Mouse (Mus musculus): ENCODE measurements at regions not wholly inside any gene's neighbourhood (a gene's known extent, or its start where the extent isn't known, plus 50 kb on each side); places are given as distances from the start of the nearest gene placed in this dataset.
A peak's percentile ranks its signal among the peaks of the same experiment; 100 is the strongest.

DNA sequence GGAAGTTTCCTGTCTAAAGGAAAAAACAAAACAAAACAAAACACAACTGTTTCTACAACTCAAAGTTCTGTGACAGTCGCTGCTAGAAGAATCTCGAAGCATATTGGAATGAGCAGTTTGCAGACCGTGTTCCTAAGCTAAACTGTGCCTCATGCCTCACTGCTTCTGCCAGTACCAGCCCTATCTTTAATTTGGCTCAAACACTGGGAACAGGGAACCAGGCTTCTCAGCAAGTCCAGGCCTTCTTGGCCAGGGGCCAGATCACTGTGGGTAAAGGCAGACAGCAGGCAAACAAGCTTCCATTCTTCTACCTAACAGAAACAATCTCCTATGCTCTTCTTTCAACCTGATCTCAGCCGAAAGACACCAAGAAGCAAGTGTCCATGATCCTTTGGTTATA, 56.5 kb downstream of the Tmsb4x start:
- no peaks in the 10 kb centered on the region for H3K36me3 ChIP-seq (ENCODE audit: control insufficient read depth, insufficient read depth, low read length)
- peak; percentile 72; the same call in 1 of the 2 replicates for ATAC-seq
- WGBS: 64% methylated on average over 4 of the region's 4 CpGs
- H3K9me3 ChIP-seq (replicated peaks; ENCODE audit: control insufficient read depth, low read length): no peaks in the 10 kb centered on the region
- no peak overlapping the region for H3K4me2 ChIP-seq (ENCODE audit: low read length)
- DNase-seq (ENCODE audit: low spot score): peak; percentile 67
- 0 out of 2 replicates have a peak overlapping the region, but pooled peaks have one; percentile 7 for H3K27ac ChIP-seq (ENCODE audit: low read depth, low read length)
- no peak overlapping the region for H3K9ac ChIP-seq (ENCODE audit: low read length)
- no peaks in the 10 kb centered on the region for H3K4me1 ChIP-seq (ENCODE audit: control insufficient read depth, insufficient read depth, low read length)
- no peak overlapping the region for H3K4me3 ChIP-seq (ENCODE audit: low read depth, low read length)
- H3K27me3 ChIP-seq (replicated peaks; ENCODE audit: control insufficient read depth, insufficient read depth, low read length): no peaks in the 10 kb centered on the region

DNA sequence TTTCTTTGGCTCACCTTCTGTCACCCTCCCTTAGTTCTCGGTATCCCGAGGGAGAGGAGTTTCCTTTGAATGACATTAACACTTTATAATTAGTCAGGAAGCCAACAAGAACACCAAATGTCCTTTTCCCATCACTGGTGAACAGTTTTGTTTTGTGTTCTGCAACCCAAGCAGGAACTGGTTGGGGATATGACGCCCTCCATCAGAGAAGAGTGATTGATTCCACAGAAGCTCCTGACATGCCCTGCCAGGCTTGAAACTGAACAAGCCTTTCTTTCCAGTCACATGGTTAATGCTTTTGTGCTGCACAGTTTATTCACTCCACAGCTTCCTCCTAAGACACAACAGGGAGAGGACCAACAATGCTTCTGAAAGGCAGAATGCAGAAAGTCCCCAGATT, 57.8 kb downstream of the Tmsb4x start:
- Histone ChIP-seq H3K36me3 (ENCODE audit: control insufficient read depth, insufficient read depth, low read length) (no peaks in the 10 kb centered on the region), H3K9me3 (replicated peaks; ENCODE audit: control insufficient read depth, low read length) (no peaks in the 10 kb centered on the region), H3K27ac (ENCODE audit: low read depth, low read length) (no peak overlapping the region), H3K4me2 (ENCODE audit: low read length) (no peak overlapping the region), H3K4me1 (ENCODE audit: control insufficient read depth, insufficient read depth, low read length) (no peaks in the 10 kb centered on the region), H3K4me3 (ENCODE audit: low read depth, low read length) (no peak overlapping the region), H3K9ac (ENCODE audit: low read length) (no peak overlapping the region), H3K27me3 (replicated peaks; ENCODE audit: control insufficient read depth, insufficient read depth, low read length) (no peaks in the 10 kb centered on the region)
- WGBS: 47% methylated on average over 3 of the region's 3 CpGs
- ATAC-seq (no peak), DNase-seq (ENCODE audit: low spot score) (no peak)

DNA sequence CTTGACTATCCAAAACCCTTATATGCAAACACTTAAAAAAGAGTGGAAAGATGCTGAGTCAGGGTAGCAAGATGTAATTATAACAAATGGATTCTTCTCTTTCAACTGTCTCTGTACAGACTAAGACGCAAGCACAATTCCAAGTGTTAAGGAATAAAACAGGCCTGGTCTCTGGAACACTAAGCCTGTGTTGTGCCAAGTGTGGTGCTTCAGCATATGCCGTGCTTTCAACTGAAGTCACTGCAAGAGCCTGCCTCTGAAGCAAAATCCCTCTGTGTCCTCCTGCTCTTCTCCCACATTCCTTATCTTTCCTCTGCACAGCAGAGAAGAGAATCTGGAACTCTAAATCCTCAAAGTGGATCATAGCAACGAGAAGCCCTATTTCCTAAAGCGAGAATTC, 59.7 kb downstream of the Tmsb4x start:
- no peak for ATAC-seq
- H3K27me3 ChIP-seq (replicated peaks; ENCODE audit: control insufficient read depth, insufficient read depth, low read length): 0 out of 2 replicates have a peak, but pooled peaks cover under 1% of the 10 kb centered on the region

DNA sequence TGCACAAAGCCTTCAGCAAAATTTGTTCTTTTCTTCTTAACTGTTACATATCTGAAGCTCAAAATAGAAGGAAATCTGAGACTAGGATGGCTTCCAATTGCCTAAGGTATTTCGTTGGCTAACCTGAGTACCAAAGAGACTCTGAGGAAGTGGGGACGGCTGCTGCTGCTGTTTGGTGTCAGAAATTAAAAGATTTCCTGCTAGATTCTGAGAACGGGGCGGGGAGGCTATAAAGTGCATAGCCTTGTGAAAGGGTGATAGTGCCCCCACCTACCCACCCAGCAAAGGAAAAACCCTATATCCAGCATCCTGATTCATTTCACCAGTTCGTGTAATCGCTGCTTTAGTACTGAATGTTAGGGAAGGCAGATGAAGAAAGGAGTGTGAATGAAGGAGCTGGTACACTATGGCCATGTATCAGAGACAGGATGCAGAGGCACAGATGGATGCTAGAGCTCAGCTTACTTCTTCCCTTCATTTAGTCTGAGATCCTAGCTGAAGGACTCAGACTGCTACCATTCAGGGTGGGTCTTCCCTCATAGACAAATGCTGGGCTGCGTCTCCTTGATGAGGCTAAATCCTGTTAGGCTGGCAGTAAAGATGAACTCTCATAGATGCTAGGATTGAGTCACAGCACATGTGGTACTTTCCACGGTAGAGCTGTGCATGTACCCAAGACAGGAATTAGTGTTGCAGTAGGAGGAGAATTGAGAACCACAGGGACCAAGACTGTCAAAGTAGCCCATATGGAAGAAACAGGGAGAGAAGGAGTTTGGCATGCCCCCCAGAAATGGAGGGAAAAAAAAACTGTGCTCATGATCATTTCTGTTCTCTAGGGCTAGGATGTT, 62.4 kb downstream of the Tmsb4x start:
- Histone ChIP-seq H3K4me1 (ENCODE audit: control insufficient read depth, insufficient read depth, low read length) (no peaks in the 10 kb centered on the region), H3K9me3 (replicated peaks; ENCODE audit: control insufficient read depth, low read length) (no peaks in the 10 kb centered on the region), H3K27me3 (replicated peaks; ENCODE audit: control insufficient read depth, insufficient read depth, low read length) (0 out of 2 replicates have a peak, but pooled peaks cover 2% of the 10 kb centered on the region), H3K9ac (ENCODE audit: low read length) (no peak overlapping the region), H3K36me3 (ENCODE audit: control insufficient read depth, insufficient read depth, low read length) (no peaks in the 10 kb centered on the region), H3K27ac (ENCODE audit: low read depth, low read length) (no peak overlapping the region), H3K4me2 (ENCODE audit: low read length) (no peak overlapping the region), H3K4me3 (ENCODE audit: low read depth, low read length) (no peak overlapping the region)
- no peak for ATAC-seq
- no peak for DNase-seq (ENCODE audit: low spot score)
- WGBS: 89% methylated on average over 8 of the region's 8 CpGs

More for the DNA sequence above, 59.7 kb downstream of the Tmsb4x start:
- Histone ChIP-seq H3K9ac (ENCODE audit: low read length) (no peak overlapping the region), H3K4me2 (ENCODE audit: low read length) (no peak overlapping the region), H3K9me3 (replicated peaks; ENCODE audit: control insufficient read depth, low read length) (no peaks in the 10 kb centered on the region), H3K27ac (ENCODE audit: low read depth, low read length) (no peak overlapping the region), H3K4me1 (ENCODE audit: control insufficient read depth, insufficient read depth, low read length) (no peaks in the 10 kb centered on the region), H3K4me3 (ENCODE audit: low read depth, low read length) (no peak overlapping the region), H3K36me3 (ENCODE audit: control insufficient read depth, insufficient read depth, low read length) (no peaks in the 10 kb centered on the region)
- 90% methylated on average over 4 of the region's 4 CpGs for WGBS
- no peak for DNase-seq (ENCODE audit: low spot score)

DNA sequence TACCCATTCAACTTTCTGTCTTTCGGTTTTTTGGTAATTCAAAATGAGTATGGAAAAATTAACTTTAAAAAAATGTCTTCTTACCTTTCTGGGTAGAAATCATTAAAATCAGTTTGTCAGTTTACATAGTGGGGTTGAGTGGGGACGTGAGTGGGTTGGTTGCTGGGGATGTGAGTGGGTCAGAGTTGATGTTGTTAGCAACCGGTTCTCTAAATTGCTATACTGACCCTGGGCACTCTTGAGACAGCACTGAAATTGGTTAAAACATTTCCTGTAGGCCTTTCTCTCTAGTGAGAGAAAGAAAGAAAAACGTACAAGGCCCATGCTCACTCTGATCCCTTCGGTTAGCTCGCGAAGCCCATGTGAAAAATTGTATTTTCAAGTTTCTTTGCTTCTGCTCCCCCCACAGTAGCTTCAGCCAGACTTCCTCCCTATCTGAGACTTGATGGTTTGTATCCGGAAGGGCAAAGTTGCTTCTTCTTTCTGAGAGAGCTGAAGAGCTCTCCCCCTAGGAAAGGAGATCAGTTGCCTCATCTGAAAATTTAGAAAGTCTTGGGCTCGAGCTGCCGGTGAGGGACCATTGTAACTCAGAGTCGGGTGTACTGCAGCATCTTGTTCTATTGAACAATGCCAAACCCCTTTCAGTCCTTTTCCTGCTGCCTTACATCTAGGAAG, 63.5 kb downstream of the Tmsb4x start:
- no peaks in the 10 kb centered on the region for H3K9me3 ChIP-seq (replicated peaks; ENCODE audit: control insufficient read depth, low read length)
- WGBS: 74% methylated on average over 11 of the region's 11 CpGs

GRCm38 (mm10) chrX:167139110-167139509, 70.0 kb downstream of the Tmsb4x start:
- Histone ChIP-seq H3K27me3 (replicated peaks; ENCODE audit: control insufficient read depth, insufficient read depth, low read length) (no peaks in the 10 kb centered on the region), H3K36me3 (ENCODE audit: control insufficient read depth, insufficient read depth, low read length) (no peaks in the 10 kb centered on the region), H3K4me1 (ENCODE audit: control insufficient read depth, insufficient read depth, low read length) (no peaks in the 10 kb centered on the region), H3K9me3 (replicated peaks; ENCODE audit: control insufficient read depth, low read length) (no peaks in the 10 kb centered on the region), H3K27ac (ENCODE audit: low read depth, low read length) (no peak overlapping the region), H3K4me3 (ENCODE audit: low read depth, low read length) (no peak overlapping the region), H3K4me2 (ENCODE audit: low read length) (no peak overlapping the region), H3K9ac (ENCODE audit: low read length) (no peak overlapping the region)
- WGBS: 75% methylated on average over 2 of the region's 2 CpGs
- DNase-seq (ENCODE audit: low spot score) (no peak), ATAC-seq (no peak)

More for the DNA sequence above, 63.5 kb downstream of the Tmsb4x start:
- Histone ChIP-seq H3K4me1 (ENCODE audit: control insufficient read depth, insufficient read depth, low read length) (no peaks in the 10 kb centered on the region), H3K36me3 (ENCODE audit: control insufficient read depth, insufficient read depth, low read length) (no peaks in the 10 kb centered on the region), H3K9ac (ENCODE audit: low read length) (no peak overlapping the region), H3K4me2 (ENCODE audit: low read length) (no peak overlapping the region), H3K27me3 (replicated peaks; ENCODE audit: control insufficient read depth, insufficient read depth, low read length) (0 out of 2 replicates have a peak, but pooled peaks cover 2% of the 10 kb centered on the region), H3K4me3 (ENCODE audit: low read depth, low read length) (no peak overlapping the region), H3K27ac (ENCODE audit: low read depth, low read length) (no peak overlapping the region)
- no peak for DNase-seq (ENCODE audit: low spot score)
- ATAC-seq: no peak

DNA sequence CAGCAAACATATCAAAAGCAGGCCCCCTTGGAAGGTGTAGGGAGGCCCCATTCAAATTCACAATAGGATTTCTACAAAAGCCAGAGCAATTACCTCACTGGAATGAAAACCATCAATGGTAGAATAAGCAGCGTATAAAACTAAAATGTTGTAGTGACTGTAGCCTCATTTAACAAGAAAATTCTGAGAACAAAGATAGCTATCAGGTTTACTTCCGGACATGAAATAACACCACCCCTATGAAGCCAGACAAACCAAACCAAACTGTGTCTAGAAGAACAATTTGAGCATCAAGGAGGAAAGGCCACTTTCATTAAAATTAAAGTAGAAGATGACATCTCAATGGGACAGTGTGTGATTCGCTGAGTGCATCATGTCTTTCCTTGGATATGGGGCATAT, 74.9 kb downstream of the Tmsb4x start:
- Histone ChIP-seq H3K27me3 (replicated peaks; ENCODE audit: control insufficient read depth, insufficient read depth, low read length) (no peaks in the 10 kb centered on the region), H3K4me2 (ENCODE audit: low read length) (no peak overlapping the region), H3K9ac (ENCODE audit: low read length) (no peak overlapping the region), H3K4me1 (ENCODE audit: control insufficient read depth, insufficient read depth, low read length) (no peaks in the 10 kb centered on the region), H3K36me3 (ENCODE audit: control insufficient read depth, insufficient read depth, low read length) (no peaks in the 10 kb centered on the region), H3K9me3 (replicated peaks; ENCODE audit: control insufficient read depth, low read length) (no peaks in the 10 kb centered on the region), H3K4me3 (ENCODE audit: low read depth, low read length) (no peak overlapping the region), H3K27ac (ENCODE audit: low read depth, low read length) (no peak overlapping the region)
- WGBS: 81% methylated on average over 3 of the region's 3 CpGs
- DNase-seq (ENCODE audit: low spot score) (no peak), ATAC-seq (no peak)

DNA sequence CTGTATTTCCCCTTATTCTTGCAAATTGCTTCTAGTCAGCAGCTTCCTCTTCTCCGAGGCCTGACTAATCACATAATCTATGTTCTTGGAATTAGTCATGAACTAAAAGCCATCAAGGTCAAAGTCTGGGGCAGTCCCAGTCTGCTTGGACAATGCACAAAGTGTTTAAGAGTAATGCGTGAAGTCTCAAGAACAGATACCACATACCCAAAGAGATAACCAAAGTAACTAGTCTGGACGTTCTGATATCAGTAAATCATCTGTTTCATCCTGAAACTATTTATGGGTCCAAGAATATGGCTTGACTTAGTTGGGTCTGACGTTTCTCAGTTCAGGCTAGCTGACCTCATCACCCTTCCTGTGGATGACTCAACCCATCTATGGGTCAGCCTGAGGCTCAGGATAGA, 76.1 kb downstream of the Tmsb4x start:
- Histone ChIP-seq H3K9me3 (replicated peaks; ENCODE audit: control insufficient read depth, low read length) (no peaks in the 10 kb centered on the region), H3K4me2 (ENCODE audit: low read length) (no peak overlapping the region), H3K4me3 (ENCODE audit: low read depth, low read length) (no peak overlapping the region), H3K9ac (ENCODE audit: low read length) (no peak overlapping the region), H3K4me1 (ENCODE audit: control insufficient read depth, insufficient read depth, low read length) (no peaks in the 10 kb centered on the region), H3K27ac (ENCODE audit: low read depth, low read length) (no peak overlapping the region), H3K27me3 (replicated peaks; ENCODE audit: control insufficient read depth, insufficient read depth, low read length) (no peaks in the 10 kb centered on the region), H3K36me3 (ENCODE audit: control insufficient read depth, insufficient read depth, low read length) (no peaks in the 10 kb centered on the region)
- WGBS: 84% methylated on average over 4 of the region's 4 CpGs
- DNase-seq (ENCODE audit: low spot score): no peak
- ATAC-seq: no peak

DNA sequence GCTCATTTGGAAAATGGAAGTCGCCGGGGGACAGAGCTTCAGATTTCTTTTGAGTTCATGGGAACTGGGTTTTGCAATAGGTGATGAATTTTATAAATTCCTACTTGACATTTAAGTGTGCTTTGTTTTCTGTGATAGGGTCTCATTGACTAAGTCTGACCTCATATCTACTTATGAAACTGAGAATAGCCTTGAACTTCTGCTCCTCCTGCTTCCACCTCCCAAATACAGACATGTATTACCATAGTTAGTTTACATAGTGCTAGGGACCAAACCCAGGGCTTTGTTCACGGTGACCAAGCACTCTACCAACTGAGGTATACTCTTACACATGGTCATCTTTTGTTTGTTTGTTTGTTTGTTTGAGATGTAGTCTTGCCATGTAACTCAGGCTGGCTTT, 77.8 kb downstream of the Tmsb4x start:
- H3K4me3 ChIP-seq (ENCODE audit: low read depth, low read length): no peak overlapping the region
- H3K4me2 ChIP-seq (ENCODE audit: low read length): no peak overlapping the region
- H3K27me3 ChIP-seq (replicated peaks; ENCODE audit: control insufficient read depth, insufficient read depth, low read length): no peaks in the 10 kb centered on the region
- no peaks in the 10 kb centered on the region for H3K36me3 ChIP-seq (ENCODE audit: control insufficient read depth, insufficient read depth, low read length)
- no peaks in the 10 kb centered on the region for H3K4me1 ChIP-seq (ENCODE audit: control insufficient read depth, insufficient read depth, low read length)
- 84% methylated on average over 3 of the region's 3 CpGs for WGBS
- H3K9ac ChIP-seq (ENCODE audit: low read length): no peak overlapping the region
- no peak for DNase-seq (ENCODE audit: low spot score)
- H3K9me3 ChIP-seq (replicated peaks; ENCODE audit: control insufficient read depth, low read length): no peaks in the 10 kb centered on the region
- ATAC-seq: no peak
- H3K27ac ChIP-seq (ENCODE audit: low read depth, low read length): no peak overlapping the region
